9 mouse cellular contexts compared by ENCODE assay signal in genomic region chr4:98727295-98727958, GRCm38 (mm10). TPM values are rescaled to one million over a fixed set of nuclear protein-coding genes. Genes with fewer than 3 reads are reported as not detected.
DNase-seq lines count a peak whose midpoint lies in the region; ATAC-seq and TF ChIP-seq lines count a peak whose summit lies in the region.
"Had no signal": no experiment of that assay in that cellular context is flagged by ENCODE, and none has a peak within 500 bp of the region (broad histone marks: within the 10 kb centered on the region; RNA-seq: fewer than 3 reads in every experiment).

No protein-coding gene starts in this region.

- 0 out of 2 replicates have a peak, but pooled peaks cover 5% of the 10 kb centered on the region for H3K27me3 ChIP-seq in lung, postnatal 0 days (replicated peaks; ENCODE audit: insufficient read depth, low read length)
- H3K27me3 ChIP-seq in hindbrain, embryonic 10.5 days (ENCODE audit: insufficient read depth, poor library complexity, severe bottlenecking) = peaks cover 44% of the 10 kb centered on the region
- H3K27me3 ChIP-seq in thymus, adult 2 months (ENCODE audit: control insufficient read depth, insufficient read depth, low read length) = peaks cover 9% of the 10 kb centered on the region; the same call in 1 of the 2 replicates

- WGBS in lung, postnatal 0 days = 5% methylated on average over 21 of the region's 21 CpGs
- 2% methylated on average over 21 of the region's 21 CpGs for WGBS in hindbrain, embryonic 10.5 days
- WGBS in thymus, adult 2 months = 11% methylated on average over 21 of the region's 21 CpGs

- TF ChIP-seq POLR2A in thymus, adult 2 months (IDR thresholded peaks at IDR 0.05; ENCODE audit: control insufficient read depth, extremely low read depth, insufficient read depth, low read length, poor library complexity) = no peak

- peak; percentile 17 for DNase-seq in lung, postnatal 0 days (ENCODE audit: low spot score)
- no peak for DNase-seq in lung, postnatal 25 days (ENCODE audit: low spot score)
- DNase-seq in hindbrain, embryonic 10.5 days (ENCODE audit: low spot score) = peak; percentile 22
- no peak for DNase-seq in adrenal gland, postnatal 4 days (ENCODE audit: low spot score in 2 of 2)
- DNase-seq in thymus, adult 2 months = no peak
- DNase-seq in gastrocnemius, postnatal 4 days (ENCODE audit: low spot score in 2 of 2) = no peak
- no peak for DNase-seq in right cerebral cortex, postnatal 25 days
- DNase-seq: thymus, postnatal 25 days had no signal

- peak; percentile 23; the same call in 1 of the 2 replicates for ATAC-seq in lung, postnatal 0 days
- ATAC-seq in megakaryocyte progenitor cell, adult 5-6 weeks (replicated peaks; ENCODE audit: poor library complexity) = 0 out of 2 replicates have a peak, but pooled peaks have one; percentile 15

- TF ChIP-seq EP300 in lung, postnatal 0 days (IDR thresholded peaks at IDR 0.05) = no peak

- no peak overlapping the region for H3K27ac ChIP-seq in lung, postnatal 0 days (ENCODE audit: low read length)
- no peak overlapping the region for H3K27ac ChIP-seq in hindbrain, embryonic 10.5 days
- H3K27ac ChIP-seq in thymus, adult 2 months (ENCODE audit: control insufficient read depth, insufficient read depth, low read length) = no peak overlapping the region

- H3K4me2 ChIP-seq in lung, postnatal 0 days (replicated peaks; ENCODE audit: low read depth, low read length) = peak overlapping the region; percentile 51

- H3K9me3 ChIP-seq in lung, postnatal 0 days (ENCODE audit: low read length) = no peaks in the 10 kb centered on the region
- no peaks in the 10 kb centered on the region for H3K9me3 ChIP-seq in hindbrain, embryonic 10.5 days

- H3K9ac ChIP-seq in lung, postnatal 0 days (replicated peaks; ENCODE audit: low read depth) = no peak overlapping the region

- no peak for TF ChIP-seq CTCF in lung, postnatal 0 days (IDR thresholded peaks at IDR 0.05)
- no peak for TF ChIP-seq CTCF in thymus, adult 2 months (IDR thresholded peaks at IDR 0.05; ENCODE audit: borderline replicate concordance, control insufficient read depth, extremely low read depth, insufficient read depth, low read length, poor library complexity)

- peak overlapping the region; percentile 15; the same call in 1 of the 2 replicates for H3K4me3 ChIP-seq in lung, postnatal 0 days (ENCODE audit: low read depth, low read length)
- H3K4me3 ChIP-seq in hindbrain, embryonic 10.5 days = peak overlapping the region; percentile 52
- no peak overlapping the region for H3K4me3 ChIP-seq in thymus, adult 2 months (ENCODE audit: control insufficient read depth, insufficient read depth, low read length)

- no peaks in the 10 kb centered on the region for H3K36me3 ChIP-seq in lung, postnatal 0 days (ENCODE audit: insufficient read depth, low read length)
- H3K36me3 ChIP-seq in hindbrain, embryonic 10.5 days = no peaks in the 10 kb centered on the region
- no peaks in the 10 kb centered on the region for H3K36me3 ChIP-seq in thymus, adult 2 months (ENCODE audit: control insufficient read depth, insufficient read depth, low read length)

- H3K4me1 ChIP-seq in lung, postnatal 0 days (ENCODE audit: insufficient read depth, low read depth, low read length) = no peaks in the 10 kb centered on the region
- H3K4me1 ChIP-seq in hindbrain, embryonic 10.5 days (replicated peaks) = peaks cover 24% of the 10 kb centered on the region
- H3K4me1 ChIP-seq in thymus, adult 2 months (replicated peaks; ENCODE audit: control insufficient read depth, insufficient read depth, low read length) = no peaks in the 10 kb centered on the region

RNA-seq across cellular contexts. Expression of gene L1td1, which starts 0.9 kb away (rescaled TPM):
- not detected in 2 replicates for polyA plus RNA-seq in lung, postnatal 0 days (2015; fragmentation: Nextera tagmentation; extraction: Ambion mirVana)
- polyA plus RNA-seq in hindbrain, embryonic 10.5 days (2016; fragmentation: Nextera tagmentation; extraction: Ambion mirVana) = 0.20 TPM in 1 of 2 replicates, not detected in the other
- not detected in 2 replicates for total RNA-seq in megakaryocyte progenitor cell, adult 5-6 weeks (2015)
- not detected in 2 replicates for total RNA-seq in megakaryocyte progenitor cell, adult 5-6 weeks (2017)
- not detected for total RNA-seq in adrenal gland, postnatal 4 days (2021)
- 0.10 TPM in 1 of 2 replicates, not detected in the other for polyA plus RNA-seq in thymus, adult 2 months (2012; rRNA removed)
- total RNA-seq in gastrocnemius, postnatal 4 days (2021) = not detected

Comparison
In these comparisons a context has a peak if more than half of its experiments do, and no peak if none do; other contexts are left out.
1. DNase-seq: peak in lung, postnatal 0 days (single experiment) and hindbrain, embryonic 10.5 days (single experiment); none in lung, postnatal 25 days (single experiment), adrenal gland, postnatal 4 days (0 of 2), thymus, adult 2 months (single experiment), gastrocnemius, postnatal 4 days (0 of 2) and right cerebral cortex, postnatal 25 days (single experiment).